Mouse (Mus musculus) CD4-positive naive resting alpha-beta T cell, adult 76 days (primary cell): ENCODE measurements around the gene Notum. TPM values are rescaled to one million over a fixed set of nuclear protein-coding genes. Genes with fewer than 3 reads are reported as not detected.

Experiments
- total RNA-seq: library from RNA; stranded (reverse); gene quantifications from one replicate; pipeline ENCODE4 v1.2.4, GENCODE M21; 2023

The Notum gene
- total RNA-seq, result not detected

DNA sequence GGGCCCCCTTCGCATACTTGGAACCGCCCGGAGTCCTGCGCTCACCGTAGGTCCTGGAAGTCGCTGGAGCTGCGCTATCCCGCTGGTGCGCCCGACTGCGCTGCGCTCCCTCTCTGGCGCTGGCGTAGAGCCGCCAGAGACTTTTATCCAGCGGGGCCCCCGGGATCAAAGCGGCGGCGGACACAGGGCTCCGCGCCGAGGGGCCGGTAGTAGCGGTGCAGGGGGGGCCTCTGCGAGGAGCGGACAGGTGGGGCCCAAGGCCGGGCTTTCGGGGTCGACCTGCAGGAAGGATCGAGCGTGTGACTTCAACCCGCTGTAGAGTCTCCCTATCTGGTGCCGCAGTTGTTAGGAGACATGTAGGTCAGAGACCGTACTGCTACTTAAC, at the start of gene Notum:
Notum (minus strand) TSS at position 100 of the 385 bp plus-strand sequence.

GRCm38 (mm10) chr11:120672687-120673593, 12.0 kb upstream of the Notum start, which contains the start of gene Aspscr1:
Gene Aspscr1 (plus strand): TSS chr11:120672973.

DNA sequence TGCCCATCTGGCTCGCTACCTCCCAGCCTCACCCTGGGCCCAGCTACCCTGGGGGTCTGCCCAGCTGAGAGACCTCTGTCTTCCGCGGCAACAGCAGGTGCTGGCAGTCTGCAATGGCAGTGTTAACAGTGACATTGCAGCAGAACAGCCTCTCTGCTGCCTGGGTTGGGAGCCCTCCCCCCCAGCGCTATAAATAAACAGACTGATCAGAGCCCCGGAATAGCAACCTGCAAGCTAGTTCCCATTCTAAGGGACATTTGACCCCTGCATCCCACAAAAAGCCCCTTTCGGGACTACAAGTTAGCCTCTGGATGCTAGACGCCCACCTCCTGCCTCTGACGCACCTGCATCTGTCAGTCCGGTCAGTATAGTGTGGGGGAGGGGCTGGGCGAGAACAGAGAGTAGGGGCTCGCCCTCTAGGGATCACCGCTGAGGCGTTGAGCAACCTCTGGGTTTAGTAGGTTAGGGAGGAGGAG, 12.9 kb downstream of the Notum start, which contains the start of gene Myadml2:
Myadml2 (minus strand) TSS at position 158 of the 476 bp plus-strand sequence.

DNA sequence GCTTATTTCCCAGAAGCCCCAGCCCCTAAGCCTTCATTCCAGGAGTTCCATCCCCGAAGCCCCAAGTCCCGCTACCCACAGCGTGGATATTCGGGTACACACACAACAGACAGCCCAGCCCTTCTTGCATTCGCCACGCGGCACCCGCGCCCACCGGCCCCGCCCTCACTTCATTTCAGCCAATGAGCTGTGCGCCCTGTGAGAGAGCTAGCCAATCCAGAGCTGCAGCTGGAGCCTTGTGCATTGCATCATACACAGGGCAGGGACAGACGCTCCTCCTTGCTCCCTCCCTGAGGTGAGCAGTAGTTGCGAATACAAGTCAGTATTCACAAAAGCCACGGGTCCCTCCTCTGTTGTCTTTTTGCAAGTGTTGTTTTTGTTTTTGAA, 17.4 kb downstream of the Notum start, which contains the start of gene Pycr1:
Pycr1 (minus strand) TSS at position 169 of the 387 bp plus-strand sequence.

DNA sequence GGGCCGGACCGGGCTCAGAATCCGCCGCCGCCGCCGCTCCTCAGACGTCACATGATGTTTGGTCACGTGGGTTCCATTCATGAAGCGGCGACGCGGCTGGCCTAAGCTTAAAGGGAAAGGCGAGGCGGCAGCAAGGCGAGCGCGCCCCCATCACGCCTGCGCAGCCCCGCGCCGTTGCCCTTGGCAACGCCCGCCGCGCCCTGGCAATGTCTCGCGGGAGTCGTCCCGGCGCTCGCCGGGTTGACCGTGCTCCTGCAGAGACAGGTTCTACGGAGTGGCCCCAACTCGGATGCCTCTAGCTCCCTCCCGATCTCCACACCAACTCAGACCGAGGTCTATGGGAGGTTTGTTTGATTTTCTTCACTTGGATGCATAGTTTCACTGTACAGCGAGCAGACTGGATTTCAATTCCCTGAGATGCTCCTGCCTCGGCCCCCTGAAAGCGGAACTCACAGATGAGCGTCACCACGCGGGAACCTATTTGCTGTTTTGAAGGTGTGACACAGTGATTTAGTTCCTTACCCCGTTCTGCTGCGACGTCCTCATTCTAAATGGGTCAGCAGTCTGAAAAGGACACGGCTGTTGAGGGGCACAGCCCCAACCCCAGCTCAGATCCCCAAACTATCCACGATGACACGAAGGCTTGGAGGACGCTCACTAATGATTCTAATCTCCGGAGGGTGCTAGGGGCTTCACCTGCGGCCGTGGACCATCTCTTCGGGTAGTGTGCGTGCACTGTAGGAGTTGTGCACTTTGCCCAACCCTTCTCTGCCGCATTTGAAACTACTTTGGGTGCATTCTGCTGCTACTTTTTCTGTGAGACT, 27.2 kb downstream of the Notum start, which contains the start of gene Mafg:
Mafg (minus strand) TSS at position 81 of the 824 bp plus-strand sequence.

DNA sequence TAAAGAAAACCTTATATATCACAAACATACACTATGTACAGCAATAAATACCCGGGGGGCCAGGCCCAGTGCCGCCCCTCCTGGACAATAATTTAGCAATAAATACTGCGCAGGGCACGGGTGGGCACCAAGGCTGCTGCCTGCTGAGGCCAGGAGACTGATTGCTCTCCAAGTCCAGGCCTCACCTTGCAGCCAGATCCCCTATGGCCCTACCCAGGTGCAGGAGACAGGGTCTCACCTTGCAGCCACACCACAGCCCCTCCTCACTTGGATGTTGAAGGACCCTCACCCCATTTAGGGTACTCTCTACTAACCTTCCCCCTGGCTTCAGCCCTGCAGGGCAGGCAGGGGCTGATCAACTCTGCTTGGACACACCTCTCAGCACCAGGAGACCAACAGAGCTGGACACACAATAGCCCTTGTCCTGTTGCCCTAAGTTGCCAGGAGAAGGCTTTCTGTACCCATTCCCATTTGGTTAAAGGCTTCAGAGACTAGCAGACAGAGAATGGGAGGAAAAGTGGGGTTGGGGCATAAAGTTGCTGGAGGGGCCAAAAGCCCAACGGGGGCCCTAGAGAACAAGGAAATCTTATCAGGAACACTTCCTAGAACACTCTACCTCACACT, 35.7 kb downstream of the Notum start, which contains the start of gene Sirt7:
Sirt7 (minus strand) TSS at position 89 of the 624 bp plus-strand sequence.

DNA sequence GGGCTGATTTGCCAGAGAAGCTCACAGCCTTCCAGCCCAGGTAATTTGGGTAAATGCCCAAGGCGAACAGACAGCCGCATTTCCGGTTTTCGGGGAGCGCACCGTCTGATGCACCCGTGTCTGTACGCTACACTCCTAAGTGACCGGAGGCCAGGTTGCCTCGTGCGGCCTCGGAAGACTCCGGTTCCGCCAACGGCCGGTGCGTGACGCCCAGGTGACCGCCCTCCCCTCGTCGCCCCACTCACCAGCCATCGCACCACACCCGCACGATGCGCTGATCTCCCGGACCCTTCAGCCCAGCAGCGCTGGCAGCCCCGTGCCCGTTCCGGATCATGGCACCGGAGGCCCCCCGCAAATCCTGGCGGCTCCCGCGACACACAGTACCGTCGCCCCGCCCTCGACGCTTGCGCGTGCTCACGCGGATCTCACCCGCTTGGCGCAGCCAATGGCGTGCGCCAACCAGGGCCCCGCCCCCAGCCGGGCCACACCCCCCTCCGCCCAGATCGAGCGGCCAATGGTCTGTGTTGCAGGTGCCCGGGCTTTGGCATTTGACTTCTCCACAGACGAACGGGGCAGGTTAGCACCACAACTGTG, 43.4 kb downstream of the Notum start, which contains the start of gene Pcyt2:
Pcyt2 (minus strand) TSS at position 418 of the 594 bp plus-strand sequence.

DNA sequence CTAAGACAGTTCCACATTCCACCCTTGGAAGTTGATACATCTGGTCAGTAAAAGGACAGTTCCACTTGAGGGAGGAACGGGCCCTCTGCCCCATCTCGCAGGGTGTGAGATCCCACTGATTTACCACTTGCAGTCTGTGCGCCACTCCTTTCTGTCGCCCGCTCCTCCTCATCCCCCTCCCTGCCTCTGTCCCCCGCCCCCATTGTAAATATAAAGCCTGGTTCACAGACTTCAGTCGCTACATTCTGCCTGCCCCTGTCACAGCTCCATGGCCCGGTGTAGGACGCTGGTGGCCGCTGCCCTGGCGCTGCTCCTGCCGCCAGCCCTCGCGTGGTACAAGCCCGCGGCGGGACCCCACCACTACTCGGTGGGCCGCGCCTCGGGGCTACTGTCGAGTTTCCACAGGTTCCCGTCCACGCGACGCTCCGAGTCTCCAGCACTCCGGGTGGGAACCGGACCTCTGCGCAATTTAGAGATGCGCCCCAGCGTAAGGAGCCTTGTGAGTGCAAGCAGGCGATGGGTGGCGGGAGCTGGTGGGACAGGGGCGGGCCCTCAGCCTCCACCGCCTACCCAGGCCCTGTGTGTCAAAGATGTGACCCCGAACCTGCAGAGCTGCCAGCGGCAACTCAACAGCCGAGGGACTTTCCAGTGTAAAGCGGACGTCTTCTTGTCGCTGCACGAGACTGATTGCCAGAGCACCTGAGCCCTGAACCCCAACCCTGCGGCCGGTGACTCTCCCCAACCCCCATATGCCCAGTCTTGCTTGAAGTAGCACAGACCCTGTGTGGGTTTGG, 52.5 kb downstream of the Notum start, which contains the start of gene Npb:
Npb (plus strand) TSS at position 237 of the 794 bp plus-strand sequence.

Other genes with a start within 250 kb of the Notum start
- 58.8 TPM for gene Nploc4, start 223.5 kb downstream of the Notum start, total RNA-seq
- gene Tspan10, start 218.5 kb downstream of the Notum start, total RNA-seq, result 57.3 TPM
- gene Pde6g, start 207.7 kb downstream of the Notum start, total RNA-seq, result 0.67 TPM
- 3.7 TPM for gene Oxld1, start 203.1 kb downstream of the Notum start, total RNA-seq
- 35.0 TPM for gene Ccdc137, start 203.1 kb downstream of the Notum start, total RNA-seq
- gene Arl16, start 193.6 kb downstream of the Notum start, total RNA-seq, result 12.6 TPM
- 32.6 TPM for gene Mrpl12, start 176.6 kb downstream of the Notum start, total RNA-seq
- 9.1 TPM for gene Slc25a10, start 169.3 kb downstream of the Notum start, total RNA-seq
- gene Gcgr, start 130.5 kb downstream of the Notum start, total RNA-seq, result not detected
- 37.9 TPM for gene Mcrip1, start 111.4 kb downstream of the Notum start, total RNA-seq
- not detected for gene Ppp1r27, start 110.0 kb downstream of the Notum start, total RNA-seq
- 114 TPM for gene P4hb, start 87.9 kb downstream of the Notum start, total RNA-seq
- 372 TPM for gene Arhgdia, start 79.6 kb downstream of the Notum start, total RNA-seq
- 104 TPM for gene Alyref, start 62.8 kb downstream of the Notum start, total RNA-seq
- gene Anapc11, start 62.8 kb downstream of the Notum start, total RNA-seq, result 57.5 TPM
- gene Npb, start 52.7 kb downstream of the Notum start, total RNA-seq, result 6.0 TPM
- 152 TPM for gene Pcyt2, start 43.2 kb downstream of the Notum start, total RNA-seq
- 96.6 TPM for gene Sirt7, start 35.9 kb downstream of the Notum start, total RNA-seq
- 53.1 TPM for gene Mafg, start 27.6 kb downstream of the Notum start, total RNA-seq
- gene Pycr1, start 17.4 kb downstream of the Notum start, total RNA-seq, result 2.8 TPM
- not detected for gene Myadml2, start 13.0 kb downstream of the Notum start, total RNA-seq
- 106 TPM for gene Aspscr1, start 11.8 kb upstream of the Notum start, total RNA-seq
- gene Cenpx, start 52.6 kb upstream of the Notum start, total RNA-seq, result 18.0 TPM
- gene Lrrc45, start 52.8 kb upstream of the Notum start, total RNA-seq, result 31.1 TPM
- gene Rac3, start 60.3 kb upstream of the Notum start, total RNA-seq, result 1.1 TPM
- gene Dcxr, start 66.1 kb upstream of the Notum start, total RNA-seq, result 3.0 TPM
- gene Cbr2, start 70.9 kb upstream of the Notum start, total RNA-seq, result not detected
- gene Hmga1b, start 101.6 kb upstream of the Notum start, total RNA-seq, result 22.0 TPM
- 12.3 TPM for gene Rfng, start 123.0 kb upstream of the Notum start, total RNA-seq
- gene Gps1, start 123.1 kb upstream of the Notum start, total RNA-seq, result 56.1 TPM
- gene Dus1l, start 135.2 kb upstream of the Notum start, total RNA-seq, result 51.9 TPM
- 142 TPM for gene Fasn, start 163.4 kb upstream of the Notum start, total RNA-seq